Mouse (Mus musculus) cerebellum, postnatal 25 days (tissue): ENCODE results near the gene Scgn.

Source experiments
- DNase-seq, 2 experiments: peaks; one replicate each; pipeline ENCODE4 v3.0.0; 2021; ENCODE audit warnings: mixed read lengths in 2 of 2

Gene Scgn

DNA sequence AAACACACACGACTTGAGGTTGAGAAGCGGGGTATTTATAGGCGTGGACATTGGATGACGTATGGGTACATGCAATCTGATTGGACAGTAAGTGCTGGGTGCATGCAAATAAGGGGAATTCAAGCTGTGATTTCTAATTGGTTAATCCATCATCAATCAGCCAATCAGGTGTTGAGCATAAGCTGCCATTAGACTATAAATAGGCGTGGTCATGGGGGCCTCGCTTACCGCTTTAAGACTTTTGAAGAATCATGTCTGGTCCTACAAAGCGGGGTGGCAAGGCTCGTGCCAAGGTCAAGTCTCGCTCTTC is 56.8 kb downstream of the Scgn start, which contains the start of gene Hist1h2aa:
Hist1h2aa (plus strand) TSS at position 252 of the 310 bp plus-strand sequence.
- no peak for DNase-seq

DNA sequence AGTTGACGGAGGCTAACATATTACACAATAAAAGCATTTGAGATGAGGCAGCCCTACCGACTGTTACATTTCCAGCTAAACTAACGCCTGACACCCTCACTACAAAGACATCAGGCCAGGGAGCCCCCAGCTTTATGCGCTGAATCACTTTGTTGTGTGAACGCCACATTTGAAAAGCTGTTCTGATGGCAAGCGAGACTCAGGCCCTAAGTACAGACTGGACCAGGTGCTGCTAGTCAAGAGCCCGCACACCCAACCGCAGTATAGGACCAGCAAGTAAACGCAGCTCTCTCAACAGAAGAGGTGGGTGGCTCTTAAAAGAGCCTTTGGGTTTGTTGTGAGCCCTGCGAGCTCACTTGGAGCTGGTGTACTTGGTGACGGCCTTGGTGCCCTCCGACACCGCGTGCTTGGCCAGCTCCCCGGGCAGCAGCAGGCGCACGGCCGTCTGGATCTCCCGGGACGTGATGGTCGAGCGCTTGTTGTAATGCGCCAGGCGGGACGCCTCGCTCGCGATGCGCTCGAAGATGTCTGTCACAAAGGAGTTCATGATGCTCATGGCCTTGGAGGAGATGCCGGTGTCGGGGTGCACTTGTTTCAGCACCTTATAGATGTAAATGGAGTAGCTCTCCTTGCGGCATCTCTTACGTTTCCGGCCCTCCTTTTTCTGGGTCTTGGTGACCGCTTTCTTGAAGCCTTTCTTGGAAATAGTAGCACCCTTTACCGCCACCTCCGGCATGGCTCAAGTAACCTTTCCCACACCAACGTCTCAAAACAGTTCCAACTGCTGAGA is 57.4 kb downstream of the Scgn start, which contains the start of gene Hist1h2ba:
Hist1h2ba (minus strand) TSS at position 736 of the 790 bp plus-strand sequence.
- no peak for DNase-seq

DNA sequence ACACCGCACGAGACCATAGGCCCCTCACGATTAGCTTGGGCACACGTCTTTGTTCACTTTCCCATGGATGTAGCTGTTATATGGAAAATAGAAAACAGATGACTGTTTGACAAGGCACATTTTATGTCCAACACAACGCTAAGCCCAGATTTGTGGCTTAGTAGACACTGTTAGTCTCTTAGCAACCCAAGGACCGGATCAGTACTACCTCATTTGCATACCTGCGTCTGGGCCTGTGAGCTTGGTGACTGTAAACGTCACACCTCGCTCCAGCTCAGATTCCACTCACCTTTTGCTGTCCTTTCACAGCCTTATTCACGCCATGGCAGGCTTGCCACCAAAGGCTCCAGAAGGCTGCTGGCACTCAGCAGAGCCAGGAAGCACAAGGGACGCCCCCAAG is 60.1 kb downstream of the Scgn start:
- no peak for DNase-seq

DNA sequence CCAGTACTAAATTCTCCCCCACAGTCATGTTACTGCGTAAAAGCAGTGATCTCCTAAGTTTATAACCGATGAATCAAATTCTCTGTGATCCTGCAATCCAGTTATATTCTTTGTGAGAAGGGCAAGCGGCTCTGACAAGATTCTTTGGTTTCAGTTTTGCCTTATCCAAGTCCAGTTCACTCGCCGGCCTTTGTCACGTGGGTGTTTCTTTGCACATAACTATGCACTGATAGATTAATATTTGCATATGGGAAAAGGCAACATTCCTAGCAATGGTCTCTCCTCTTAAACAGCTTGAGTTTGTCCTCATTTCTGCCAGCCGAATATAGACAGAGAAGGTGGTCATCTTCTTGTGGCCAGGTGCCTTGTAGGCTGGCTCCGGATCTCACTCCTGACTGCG is 60.6 kb downstream of the Scgn start:
- DNase-seq, result no peak

DNA sequence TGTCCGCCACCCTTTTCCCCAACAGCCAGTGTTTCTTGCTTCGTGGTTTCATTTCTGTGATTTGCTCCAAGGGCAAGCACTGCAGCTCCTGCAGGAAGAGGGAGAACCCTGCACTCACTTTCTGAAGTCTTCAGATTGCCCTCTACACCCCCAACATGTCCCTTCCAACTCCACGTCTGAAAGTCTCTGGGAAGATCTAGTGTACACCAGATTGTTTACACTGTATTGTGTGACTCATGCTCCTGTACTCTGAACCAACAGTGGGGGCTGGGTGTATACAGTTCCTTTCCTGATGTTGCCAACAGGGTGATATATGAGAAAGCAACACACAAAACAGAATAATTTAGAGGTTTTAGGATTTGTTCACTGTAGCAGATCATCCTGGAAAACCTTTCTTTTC is 62.4 kb downstream of the Scgn start:
- no peak for DNase-seq

DNA sequence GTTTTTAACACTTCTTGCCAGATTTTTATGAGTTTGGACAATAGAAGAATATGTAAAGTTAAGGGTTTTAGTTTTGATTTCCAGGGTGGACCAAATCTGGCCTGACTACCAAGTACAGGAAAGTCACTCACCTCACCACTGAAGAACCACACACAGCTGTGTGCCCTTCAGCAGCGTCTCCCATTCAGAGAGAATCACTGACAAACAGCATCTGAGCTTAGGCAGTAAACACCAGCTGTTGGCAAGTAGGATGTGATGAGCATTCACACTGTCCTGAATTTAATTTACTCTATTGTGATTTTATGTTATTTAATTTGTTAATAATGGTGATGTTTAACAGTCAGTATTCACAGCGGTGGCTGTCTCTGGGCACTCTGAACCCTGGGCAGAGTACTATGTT is 65.2 kb downstream of the Scgn start:
- DNase-seq, result no peak

DNA sequence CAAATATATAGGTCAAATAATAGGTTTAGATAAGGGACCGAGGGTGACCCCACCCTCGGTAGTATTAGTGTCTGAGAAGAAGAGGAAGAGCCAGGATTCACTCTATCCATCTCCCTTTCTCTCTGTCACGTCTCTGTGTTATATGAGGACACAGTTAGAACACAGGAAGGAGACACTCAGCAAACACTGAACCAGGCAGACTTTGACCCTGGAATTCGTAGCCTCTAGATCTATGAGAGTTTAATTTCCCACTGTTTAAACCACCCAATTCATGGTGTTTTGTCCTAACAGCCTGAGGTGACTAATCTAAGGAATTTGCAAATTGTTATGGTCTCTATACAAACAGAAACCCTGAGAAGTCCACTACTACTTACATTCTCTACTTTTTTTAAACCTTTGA is 73.3 kb downstream of the Scgn start:
- DNase-seq, result no peak

DNA sequence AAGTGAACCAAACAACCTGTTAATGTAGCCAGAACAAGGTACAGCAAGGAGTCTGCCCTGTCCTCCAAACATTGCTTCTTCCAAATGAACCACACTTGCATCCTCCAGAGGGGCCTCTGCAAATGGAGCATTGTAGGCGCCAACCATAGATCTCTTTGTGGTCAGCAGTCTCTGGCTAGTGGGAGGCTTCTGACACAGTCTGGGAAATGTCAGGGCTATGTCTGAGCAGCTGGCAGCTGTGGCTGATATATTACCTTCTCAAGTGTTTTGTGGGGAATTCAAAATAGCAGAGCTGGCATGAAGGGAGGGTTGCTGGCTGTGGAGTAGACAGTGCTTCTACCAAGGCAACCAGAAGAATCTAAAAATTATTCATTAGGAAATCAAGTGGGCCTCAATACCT is 74.9 kb downstream of the Scgn start:
- DNase-seq, result no peak

DNA sequence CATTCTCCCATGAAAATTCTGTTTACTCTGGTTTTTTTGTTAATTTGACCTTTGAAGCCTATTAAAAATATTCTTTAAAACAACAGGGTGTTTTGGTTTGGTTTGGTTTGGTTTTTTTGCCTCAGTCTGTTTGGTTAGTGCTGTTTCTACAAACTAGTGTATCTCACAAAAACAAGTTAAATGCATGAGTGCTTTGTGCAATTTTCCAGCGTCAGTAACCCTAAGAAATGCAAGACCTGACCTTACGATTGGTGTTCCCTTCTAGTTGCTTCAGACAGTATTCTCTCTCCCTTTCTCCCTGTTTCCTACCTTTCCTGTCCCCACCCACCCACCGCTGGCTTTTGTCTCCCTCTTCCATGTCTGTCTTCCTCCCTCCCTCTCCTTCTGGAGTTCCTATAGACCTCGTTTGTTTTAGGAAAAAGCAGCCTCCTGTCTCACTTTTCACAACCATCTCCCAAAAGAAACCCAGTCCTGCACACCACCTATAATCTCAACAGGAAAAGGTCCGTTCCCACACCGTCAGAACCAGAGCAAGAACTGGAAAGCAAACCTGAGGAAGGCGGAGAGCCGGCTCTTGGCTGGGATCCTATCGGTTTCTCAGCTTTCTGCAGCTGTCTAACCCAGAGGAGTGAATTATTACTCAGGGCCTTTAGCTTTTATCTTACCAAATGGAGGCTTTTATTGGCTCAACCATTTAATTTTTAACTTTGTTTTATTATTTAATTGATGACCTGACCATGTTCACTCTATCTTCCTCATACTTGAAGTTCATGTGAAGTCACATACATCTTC is 76.4 kb downstream of the Scgn start, which contains the start of gene Slc17a4:
Slc17a4 (minus strand) TSS at position 634 of the 792 bp plus-strand sequence.
- no peak for DNase-seq

DNA sequence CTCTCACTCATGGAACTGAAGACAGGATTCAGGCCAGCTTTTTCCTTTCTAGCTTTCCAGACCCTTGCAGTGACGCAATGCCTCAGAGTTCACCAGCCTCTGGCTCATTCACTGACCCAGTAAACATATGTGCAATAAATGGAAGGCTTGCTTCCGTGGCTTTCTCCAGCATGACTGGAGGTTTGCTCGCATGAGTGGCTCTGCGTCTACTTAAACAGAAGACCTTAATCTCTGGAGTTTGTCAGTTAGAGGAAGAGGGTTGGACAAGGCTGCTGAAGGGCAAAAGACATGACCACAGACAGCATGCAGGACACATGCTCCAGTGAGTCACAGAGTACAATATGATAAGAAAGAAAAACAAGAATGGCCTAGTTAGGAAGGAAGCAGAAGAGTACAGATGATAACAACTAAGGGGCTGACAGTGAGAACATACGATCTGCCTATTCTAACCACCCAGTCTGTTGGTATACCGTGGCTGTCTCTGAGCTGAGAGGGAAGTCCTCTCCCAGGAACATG is 77.2 kb downstream of the Scgn start:
- no peak for DNase-seq

DNA sequence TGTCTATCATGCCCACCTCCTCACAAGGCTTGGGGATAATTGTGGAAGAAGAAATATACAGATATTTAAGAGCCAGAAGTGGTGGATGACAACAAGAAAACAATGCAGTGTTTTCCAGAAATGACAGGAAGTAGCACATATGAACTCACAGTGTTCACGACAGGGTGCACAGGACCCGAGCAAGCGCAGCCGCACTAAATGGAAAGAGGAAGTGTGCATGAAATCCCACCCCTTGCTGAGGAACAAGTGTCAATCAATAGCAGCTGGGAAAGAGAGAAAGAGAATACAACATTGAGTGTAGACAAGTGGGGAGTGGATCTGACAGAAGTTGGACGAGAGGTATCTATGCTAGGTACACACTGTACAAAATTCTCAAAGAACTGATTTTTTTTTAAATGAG is 79.7 kb downstream of the Scgn start:
- no peak for DNase-seq

DNA sequence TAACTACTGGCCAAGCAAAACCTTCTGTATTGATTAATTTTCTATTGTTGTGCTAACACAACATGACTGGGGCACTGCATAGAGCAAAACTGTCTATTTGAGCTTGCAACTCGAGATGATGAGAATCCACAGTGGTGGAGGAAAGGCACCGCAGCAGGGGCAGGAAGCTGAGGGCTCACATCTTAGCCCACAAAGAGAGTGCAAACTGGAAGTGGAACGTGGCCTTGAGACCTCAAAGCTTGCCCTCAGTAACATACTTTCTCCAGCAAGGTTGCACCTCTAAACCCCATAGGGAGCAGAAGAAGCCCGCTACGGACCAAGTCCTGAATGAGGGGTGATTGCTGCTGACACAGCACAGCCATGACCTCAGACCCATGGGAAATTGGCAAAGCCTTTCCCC is 80.9 kb downstream of the Scgn start:
- DNase-seq, result no peak

DNA sequence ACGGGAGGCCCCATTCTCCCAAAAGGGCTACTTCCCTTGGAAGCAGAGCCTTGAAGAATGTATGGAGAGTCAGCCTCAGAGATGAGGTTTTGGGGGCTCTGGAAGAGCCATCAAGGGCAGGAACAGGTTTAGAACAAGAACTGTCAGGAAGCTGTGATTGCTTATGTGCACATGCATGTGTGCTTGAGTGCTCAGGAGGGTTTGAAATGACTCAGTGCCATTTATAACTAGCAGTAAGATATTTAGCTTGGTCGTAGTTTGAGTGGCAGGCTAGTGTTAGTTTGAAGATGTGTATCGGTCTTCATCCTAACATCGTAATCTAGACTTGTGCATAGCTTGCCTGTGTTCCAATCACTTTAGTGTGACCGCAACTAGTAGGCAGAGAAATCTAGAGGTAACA is 84.1 kb downstream of the Scgn start:
- DNase-seq, result no peak
